Mouse (Mus musculus): ENCODE measurements around the gene Pde5a.
A peak's percentile ranks its signal among the peaks of the same experiment; 100 is the strongest.

Pde5a gene

GRCm38 (mm10) chr3:122763768-122764167 is 35.0 kb downstream of the Pde5a start:
- peak; percentile 20 for DNase-seq (ENCODE audit: low read depth, low spot score)

GRCm38 (mm10) chr3:122766930-122767329 is 38.2 kb downstream of the Pde5a start:
- DNase-seq (ENCODE audit: low read depth, low spot score), result no peak

- no peak for DNase-seq (ENCODE audit: low read depth, low spot score)
Measured at GRCm38 (mm10) chr3:122767841-122768240, 39.1 kb downstream of the Pde5a start.

- DNase-seq (ENCODE audit: low read depth, low spot score), result no peak
Measured at GRCm38 (mm10) chr3:122781417-122781816, 52.7 kb downstream of the Pde5a start.

GRCm38 (mm10) chr3:122784245-122784644 is 55.5 kb downstream of the Pde5a start:
- no peak for DNase-seq (ENCODE audit: low read depth, low spot score)

GRCm38 (mm10) chr3:122788314-122788713 is 59.6 kb downstream of the Pde5a start:
- DNase-seq (ENCODE audit: low read depth, low spot score), result no peak

- no peak for DNase-seq (ENCODE audit: low read depth, low spot score)
Measured at GRCm38 (mm10) chr3:122789544-122789943, 60.8 kb downstream of the Pde5a start.

- DNase-seq (ENCODE audit: low read depth, low spot score), result no peak
Measured at GRCm38 (mm10) chr3:122800050-122800449, 71.3 kb downstream of the Pde5a start.

GRCm38 (mm10) chr3:122800553-122801435 is 72.0 kb downstream of the Pde5a start:
- no peak for DNase-seq (ENCODE audit: low read depth, low spot score)

GRCm38 (mm10) chr3:122801436-122802221 is 72.9 kb downstream of the Pde5a start:
- DNase-seq (ENCODE audit: low read depth, low spot score), result no peak

GRCm38 (mm10) chr3:122807313-122807712 is 78.6 kb downstream of the Pde5a start:
- no peak for DNase-seq (ENCODE audit: low read depth, low spot score)

GRCm38 (mm10) chr3:122810090-122810863 is 81.5 kb downstream of the Pde5a start:
- DNase-seq (ENCODE audit: low read depth, low spot score), result no peak

GRCm38 (mm10) chr3:122810986-122811385 is 82.2 kb downstream of the Pde5a start:
- no peak for DNase-seq (ENCODE audit: low read depth, low spot score)

- DNase-seq (ENCODE audit: low read depth, low spot score), result no peak
Measured at GRCm38 (mm10) chr3:122814531-122814930, 85.8 kb downstream of the Pde5a start.

- DNase-seq (ENCODE audit: low read depth, low spot score), result no peak
Measured at GRCm38 (mm10) chr3:122818282-122818681, 89.5 kb downstream of the Pde5a start.

GRCm38 (mm10) chr3:122820700-122821099 is 92.0 kb downstream of the Pde5a start:
- peak; percentile 10 for DNase-seq (ENCODE audit: low read depth, low spot score)

GRCm38 (mm10) chr3:122828270-122829058 is 99.7 kb downstream of the Pde5a start:
- no peak for DNase-seq (ENCODE audit: low read depth, low spot score)

- no peak for DNase-seq (ENCODE audit: low read depth, low spot score)
Measured at GRCm38 (mm10) chr3:122834519-122834918, 105.8 kb downstream of the Pde5a start.

GRCm38 (mm10) chr3:122835097-122835850 is 106.5 kb downstream of the Pde5a start:
- DNase-seq (ENCODE audit: low read depth, low spot score), result no peak

GRCm38 (mm10) chr3:122837639-122838038 is 108.9 kb downstream of the Pde5a start:
- DNase-seq (ENCODE audit: low read depth, low spot score), result no peak
